Mouse (Mus musculus): Measurements from ENCODE around the gene Morf4l1.
"Not testable (repeated sequence)": the region's sequence is repeated elsewhere in the genome, so short reads cannot be mapped to it uniquely, and the experiment has no call there.

GRCm38 (mm10) chr9:90081961-90082360, 32.6 kb downstream of the Morf4l1 start:
- not testable (repeated sequence) for TF ChIP-seq CTCF (IDR thresholded peaks at IDR 0.05; ENCODE audit: borderline replicate concordance, insufficient read depth, low read depth, low read length); POLR2A (IDR thresholded peaks at IDR 0.05; ENCODE audit: borderline replicate concordance, insufficient read depth, low read length)

Data from cerebellum, adult 2 months (tissue).